Mouse (Mus musculus): ENCODE data around the gene Nup93. TPM values are rescaled to one million over a fixed set of nuclear protein-coding genes. Genes with fewer than 3 reads are reported as not detected.
A peak's percentile ranks its signal among the peaks of the same experiment; 100 is the strongest.

The Nup93 gene
- polyA plus RNA-seq, 1 experiment = 28.1 TPM

GRCm38 (mm10) chr8:94320036-94320435 lies 105.7 kb downstream of the Nup93 start:
- Histone ChIP-seq H3K27me3 (ENCODE audit: control insufficient read depth, insufficient read depth, low read length) (no peaks in the 10 kb centered on the region), H3K4me3 (ENCODE audit: control insufficient read depth, insufficient read depth, low read length) (no peak overlapping the region), H3K36me3 (ENCODE audit: control insufficient read depth, insufficient read depth, low read length) (no peaks in the 10 kb centered on the region), H3K27ac (ENCODE audit: control insufficient read depth, insufficient read depth, low read length) (no peak overlapping the region), H3K4me1 (replicated peaks; ENCODE audit: control insufficient read depth, insufficient read depth, low read length) (peaks cover 7% of the 10 kb centered on the region; the same call in 1 of the 2 replicates)
- WGBS = 96% methylated on average over 2 of the region's 2 CpGs
- TF ChIP-seq CTCF (IDR thresholded peaks at IDR 0.05; ENCODE audit: borderline replicate concordance, control insufficient read depth, extremely low read depth, insufficient read depth, low read length, poor library complexity) (no peak), POLR2A (IDR thresholded peaks at IDR 0.05; ENCODE audit: control insufficient read depth, extremely low read depth, insufficient read depth, low read length, poor library complexity) (no peak)
- DNase-seq = no peak

DNA sequence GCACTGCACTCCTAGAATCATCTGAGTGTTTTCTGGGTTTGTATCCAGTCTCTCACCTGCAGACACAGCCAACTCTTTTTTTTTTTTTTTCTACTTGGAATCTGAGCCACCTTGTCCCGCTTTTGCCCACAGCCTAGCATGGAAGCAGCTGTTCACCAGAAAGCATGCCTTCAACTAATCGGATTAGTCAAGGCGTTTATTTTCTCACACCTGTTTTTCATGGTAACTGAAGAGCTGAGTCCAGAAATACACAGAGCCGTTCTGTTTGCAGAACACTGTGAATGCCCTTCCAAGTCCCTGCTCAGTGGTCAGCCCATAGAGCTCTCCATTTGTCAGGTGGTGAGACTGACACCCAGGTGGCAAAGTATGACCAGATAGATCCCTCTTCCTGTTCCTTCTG lies 107.7 kb downstream of the Nup93 start:
- DNase-seq = no peak
- H3K4me3 ChIP-seq (ENCODE audit: control insufficient read depth, insufficient read depth, low read length) = no peak overlapping the region
- TF ChIP-seq POLR2A (IDR thresholded peaks at IDR 0.05; ENCODE audit: control insufficient read depth, extremely low read depth, insufficient read depth, low read length, poor library complexity) (no peak), CTCF (IDR thresholded peaks at IDR 0.05; ENCODE audit: borderline replicate concordance, control insufficient read depth, extremely low read depth, insufficient read depth, low read length, poor library complexity) (no peak)
- no peaks in the 10 kb centered on the region for H3K36me3 ChIP-seq (ENCODE audit: control insufficient read depth, insufficient read depth, low read length)
- no peaks in the 10 kb centered on the region for H3K27me3 ChIP-seq (ENCODE audit: control insufficient read depth, insufficient read depth, low read length)
- peaks cover 7% of the 10 kb centered on the region; the same call in 1 of the 2 replicates for H3K4me1 ChIP-seq (replicated peaks; ENCODE audit: control insufficient read depth, insufficient read depth, low read length)
- H3K27ac ChIP-seq (ENCODE audit: control insufficient read depth, insufficient read depth, low read length) = no peak overlapping the region
- WGBS = 89% methylated on average over 4 of the region's 4 CpGs

GRCm38 (mm10) chr8:94323041-94323440 lies 108.7 kb downstream of the Nup93 start:
- Histone ChIP-seq H3K4me3 (ENCODE audit: control insufficient read depth, insufficient read depth, low read length) (no peak overlapping the region), H3K4me1 (replicated peaks; ENCODE audit: control insufficient read depth, insufficient read depth, low read length) (peaks cover 7% of the 10 kb centered on the region; the same call in 1 of the 2 replicates), H3K36me3 (ENCODE audit: control insufficient read depth, insufficient read depth, low read length) (no peaks in the 10 kb centered on the region), H3K27ac (ENCODE audit: control insufficient read depth, insufficient read depth, low read length) (no peak overlapping the region), H3K27me3 (ENCODE audit: control insufficient read depth, insufficient read depth, low read length) (no peaks in the 10 kb centered on the region)
- WGBS = 82% methylated on average over 6 of the region's 6 CpGs
- TF ChIP-seq POLR2A (IDR thresholded peaks at IDR 0.05; ENCODE audit: control insufficient read depth, extremely low read depth, insufficient read depth, low read length, poor library complexity) (no peak), CTCF (IDR thresholded peaks at IDR 0.05; ENCODE audit: borderline replicate concordance, control insufficient read depth, extremely low read depth, insufficient read depth, low read length, poor library complexity) (no peak)
- DNase-seq = no peak

- Histone ChIP-seq H3K36me3 (ENCODE audit: control insufficient read depth, insufficient read depth, low read length) (no peaks in the 10 kb centered on the region), H3K27me3 (ENCODE audit: control insufficient read depth, insufficient read depth, low read length) (no peaks in the 10 kb centered on the region), H3K27ac (ENCODE audit: control insufficient read depth, insufficient read depth, low read length) (no peak overlapping the region), H3K4me1 (replicated peaks; ENCODE audit: control insufficient read depth, insufficient read depth, low read length) (peaks cover 7% of the 10 kb centered on the region; the same call in 1 of the 2 replicates), H3K4me3 (ENCODE audit: control insufficient read depth, insufficient read depth, low read length) (no peak overlapping the region)
- 59% methylated on average over 12 of the region's 12 CpGs for WGBS
- DNase-seq = peak; percentile 32
- TF ChIP-seq CTCF (IDR thresholded peaks at IDR 0.05; ENCODE audit: borderline replicate concordance, control insufficient read depth, extremely low read depth, insufficient read depth, low read length, poor library complexity) = no peak
- no peak for TF ChIP-seq POLR2A (IDR thresholded peaks at IDR 0.05; ENCODE audit: control insufficient read depth, extremely low read depth, insufficient read depth, low read length, poor library complexity)
These were observed 109.7 kb downstream of the Nup93 start for GRCm38 (mm10) chr8:94324071-94324470.

- Histone ChIP-seq H3K4me3 (ENCODE audit: control insufficient read depth, insufficient read depth, low read length) (no peak overlapping the region), H3K27me3 (ENCODE audit: control insufficient read depth, insufficient read depth, low read length) (no peaks in the 10 kb centered on the region), H3K4me1 (replicated peaks; ENCODE audit: control insufficient read depth, insufficient read depth, low read length) (peaks cover 7% of the 10 kb centered on the region; the same call in 1 of the 2 replicates), H3K27ac (ENCODE audit: control insufficient read depth, insufficient read depth, low read length) (no peak overlapping the region), H3K36me3 (ENCODE audit: control insufficient read depth, insufficient read depth, low read length) (no peaks in the 10 kb centered on the region)
- WGBS = 81% methylated on average over 4 of the region's 4 CpGs
- no peak for DNase-seq
- TF ChIP-seq POLR2A (IDR thresholded peaks at IDR 0.05; ENCODE audit: control insufficient read depth, extremely low read depth, insufficient read depth, low read length, poor library complexity) = no peak
- TF ChIP-seq CTCF (IDR thresholded peaks at IDR 0.05; ENCODE audit: borderline replicate concordance, control insufficient read depth, extremely low read depth, insufficient read depth, low read length, poor library complexity) = no peak
These were observed 111.7 kb downstream of the Nup93 start for GRCm38 (mm10) chr8:94326016-94326415.

GRCm38 (mm10) chr8:94328932-94329728 lies 114.8 kb downstream of the Nup93 start, which contains the start of gene Slc12a3:
Slc12a3 (plus strand) TSS chr8:94329201.
- no peak for DNase-seq
- WGBS = 91% methylated on average over 21 of the region's 21 CpGs
- peaks cover 5% of the 10 kb centered on the region; the same call in 1 of the 2 replicates for H3K4me1 ChIP-seq (replicated peaks; ENCODE audit: control insufficient read depth, insufficient read depth, low read length)
- H3K4me3 ChIP-seq (ENCODE audit: control insufficient read depth, insufficient read depth, low read length) = no peak within 1 kb of the TSS
- no peaks in the 10 kb centered on the region for H3K36me3 ChIP-seq (ENCODE audit: control insufficient read depth, insufficient read depth, low read length)
- H3K27ac ChIP-seq (ENCODE audit: control insufficient read depth, insufficient read depth, low read length) = no peak within 1 kb of the TSS
- no peaks in the 10 kb centered on the region for H3K27me3 ChIP-seq (ENCODE audit: control insufficient read depth, insufficient read depth, low read length)
- TF ChIP-seq POLR2A (IDR thresholded peaks at IDR 0.05; ENCODE audit: control insufficient read depth, extremely low read depth, insufficient read depth, low read length, poor library complexity) (no peak), CTCF (IDR thresholded peaks at IDR 0.05; ENCODE audit: borderline replicate concordance, control insufficient read depth, extremely low read depth, insufficient read depth, low read length, poor library complexity) (no peak)

Measured in thymus, adult 2 months (tissue).